Mouse (Mus musculus) myocyte (in vitro differentiated cells): Measurements from ENCODE around the gene Rabgap1l. TPM values are rescaled to one million over a fixed set of nuclear protein-coding genes. Genes with fewer than 3 reads are reported as not detected.
"Not testable (repeated sequence)": the region's sequence is repeated elsewhere in the genome, so short reads cannot be mapped to it uniquely, and the experiment has no call there.

ENCODE experiments used
- H3K27me3 ChIP-seq: one replicate; pipeline ENCODE4 v1.6.1; 2011; ENCODE audit not compliant: control insufficient read depth, insufficient read depth, insufficient read length
- H3K36me3 ChIP-seq: one replicate; pipeline ENCODE4 v1.6.1; 2011; ENCODE audit not compliant: control insufficient read depth, insufficient read depth
- H3K4me2 ChIP-seq: one replicate; pipeline ENCODE4 v1.6.1; 2011; ENCODE audit warnings: low read depth, control low read depth
- H3K4me3 ChIP-seq: one replicate; pipeline ENCODE4 v1.5.1; 2011; ENCODE audit warnings: mild to moderate bottlenecking, control low read depth, moderate library complexity
- H3K79me2 ChIP-seq: one replicate; pipeline ENCODE4 v1.6.1; 2011; ENCODE audit not compliant: control insufficient read depth, insufficient read depth
- H3ac ChIP-seq: one replicate; pipeline ENCODE4 v1.6.1; 2011; ENCODE audit not compliant: control insufficient read depth, insufficient read length
- CEBPB ChIP-seq: IDR thresholded peaks from 2 replicates; pipeline ENCODE4 v1.6.1; 2011; ENCODE audit warnings: mild to moderate bottlenecking, moderate library complexity; ENCODE audit not compliant: poor library complexity, insufficient read depth, severe bottlenecking
- E2F4 ChIP-seq: IDR thresholded peaks from one replicate; pipeline ENCODE4 v1.6.1; 2011; ENCODE audit warnings: mild to moderate bottlenecking, control low read depth, moderate library complexity; ENCODE audit not compliant: insufficient read depth
- MAX ChIP-seq: IDR thresholded peaks from one replicate; pipeline ENCODE4 v1.6.1; 2011; ENCODE audit warnings: low read depth, mild to moderate bottlenecking, control low read depth
- MYOD1 ChIP-seq, 3 experiments: IDR thresholded peaks; one replicate each; pipeline ENCODE4 v1.6.1; 2011; ENCODE audit warnings: control low read depth in 2 of 3, low read depth in 2 of 3, mild to moderate bottlenecking in 2 of 3, moderate library complexity in 1 of 3; ENCODE audit not compliant: insufficient read length in 2 of 3, control insufficient read depth in 1 of 3
- MYOG ChIP-seq, 3 experiments: IDR thresholded peaks; one replicate each; pipeline ENCODE4 v1.6.1; 2011; ENCODE audit warnings: control low read depth in 2 of 3, low read depth in 2 of 3, mild to moderate bottlenecking in 2 of 3; ENCODE audit not compliant: insufficient read length in 2 of 3, control insufficient read depth in 1 of 3, insufficient read depth in 1 of 3
- POLR2A ChIP-seq: IDR thresholded peaks from one replicate; pipeline ENCODE4 v1.6.1; 2011; ENCODE audit warnings: low read depth, mild to moderate bottlenecking, control low read depth, moderate library complexity; ENCODE audit not compliant: insufficient read length
- POLR2AphosphoS2 ChIP-seq: IDR thresholded peaks from one replicate; pipeline ENCODE4 v1.6.1; 2011; ENCODE audit warnings: low read depth, control low read depth; ENCODE audit not compliant: insufficient read length
- REST ChIP-seq: IDR thresholded peaks from one replicate; pipeline ENCODE4 v1.6.1; 2011; ENCODE audit warnings: mild to moderate bottlenecking, control low read depth, moderate library complexity; ENCODE audit not compliant: insufficient read depth, insufficient read length
- SRF ChIP-seq: IDR thresholded peaks from one replicate; pipeline ENCODE4 v1.6.1; 2011; ENCODE audit warnings: low read depth; ENCODE audit not compliant: control insufficient read depth, insufficient read length
- TCF12 ChIP-seq: IDR thresholded peaks from one replicate; pipeline ENCODE4 v1.6.1; 2011; ENCODE audit warnings: mild to moderate bottlenecking, control low read depth; ENCODE audit not compliant: poor library complexity, insufficient read depth, severe bottlenecking
- TCF3 ChIP-seq: IDR thresholded peaks from one replicate; pipeline ENCODE4 v1.6.1; 2011; ENCODE audit warnings: low read depth, control low read depth; ENCODE audit not compliant: insufficient read length
- USF1 ChIP-seq: IDR thresholded peaks from one replicate; pipeline ENCODE4 v1.6.1; 2011; ENCODE audit warnings: low read depth, mild to moderate bottlenecking, control low read depth, moderate library complexity
- polyA plus RNA-seq: library from polyadenylated mRNA; unstranded; fragments of >200 nt; fragmentation: generic; extraction: Trizol; gene quantifications from one replicate; pipeline ENCODE4 v1.2.1, GENCODE M21; 2012; ENCODE audit warnings: missing spikeins

Gene Rabgap1l
- polyA plus RNA-seq, 1 experiment: 6.3 TPM

DNA sequence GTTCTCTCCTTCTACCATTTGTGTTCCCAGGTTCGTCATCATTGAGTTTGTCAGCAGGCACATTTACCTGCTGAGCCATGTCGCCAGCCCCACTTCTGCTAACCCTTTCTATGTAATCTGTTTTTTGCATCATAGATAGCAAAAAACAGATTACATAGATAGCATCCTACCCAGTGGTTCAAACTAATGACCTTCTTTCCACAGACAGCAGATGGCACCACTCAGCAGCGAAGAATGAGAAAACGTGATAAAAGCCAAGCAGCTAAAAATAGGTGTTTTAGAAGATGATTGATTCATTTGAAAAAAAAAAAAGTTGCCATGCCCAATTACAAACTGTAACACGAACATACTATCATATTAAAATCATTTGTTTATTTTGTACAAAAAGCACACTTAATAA lies 382.2 kb downstream of the Rabgap1l start:
- Histone ChIP-seq H3K36me3 (no peaks in the 10 kb centered on the region), H3K4me3 (no peak overlapping the region), H3K27me3 (no peaks in the 10 kb centered on the region), H3ac (no peak overlapping the region), H3K79me2 (no peaks in the 10 kb centered on the region), H3K4me2 (no peak overlapping the region)
- TF ChIP-seq REST (no peak), MYOG (IDR thresholded peaks at IDR 0.05; ENCODE audit: control insufficient read depth in 1 of 3, insufficient read depth in 1 of 3, insufficient read length in 2 of 3, low read depth in 2 of 3) (no peak), MYOD1 (IDR thresholded peaks at IDR 0.05; ENCODE audit: control insufficient read depth in 1 of 3, insufficient read length in 2 of 3, low read depth in 2 of 3) (no peak), E2F4 (no peak), TCF3 (no peak), SRF (no peak), POLR2AphosphoS2 (no peak)

DNA sequence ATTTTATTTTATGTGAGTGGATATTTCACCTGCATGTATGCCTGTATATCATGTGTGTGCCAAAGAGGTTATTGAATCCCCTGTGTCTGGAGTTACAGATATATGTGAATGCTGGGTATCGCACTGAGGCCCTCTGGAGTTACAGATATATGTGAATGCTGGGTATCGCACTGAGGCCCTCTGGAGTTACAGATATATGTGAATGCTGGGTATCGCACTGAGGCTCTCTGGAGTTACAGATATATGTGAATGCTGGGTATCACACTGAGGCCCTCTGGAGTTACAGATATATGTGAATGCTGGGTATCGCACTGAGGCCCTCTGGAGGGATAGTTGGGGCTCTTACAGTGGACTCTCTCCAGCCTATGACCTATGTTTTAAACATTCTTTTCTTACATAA lies 383.3 kb downstream of the Rabgap1l start:
- H3K79me2 ChIP-seq, H3K4me3 ChIP-seq, H3K36me3 ChIP-seq, H3K27me3 ChIP-seq, H3ac ChIP-seq, H3K4me2 ChIP-seq: not testable (repeated sequence)

DNA sequence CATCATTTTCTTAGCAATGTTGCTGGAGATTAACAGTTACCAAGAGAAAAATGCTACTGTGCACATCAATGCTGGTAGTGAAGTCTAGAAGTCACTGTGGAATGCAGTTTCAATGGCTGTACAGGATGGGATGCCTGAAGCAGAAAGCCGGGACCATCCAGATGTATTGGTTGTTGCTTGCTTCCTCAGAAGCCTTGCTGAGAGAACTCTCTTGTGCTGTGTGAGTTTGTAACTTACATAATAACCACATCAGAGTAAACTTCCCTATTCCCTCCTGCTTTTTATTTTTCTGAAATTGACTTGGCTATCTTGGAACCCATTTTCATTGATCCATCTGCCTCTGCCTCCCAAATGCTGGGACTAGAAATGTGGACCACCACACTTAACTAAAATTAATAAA lies 383.9 kb downstream of the Rabgap1l start:
- Histone ChIP-seq H3K4me3 (no peak overlapping the region), H3K36me3 (no peaks in the 10 kb centered on the region), H3K27me3 (no peaks in the 10 kb centered on the region), H3K79me2 (no peaks in the 10 kb centered on the region), H3ac (no peak overlapping the region), H3K4me2 (no peak overlapping the region)
- TF ChIP-seq CEBPB (no peak), USF1 (no peak), TCF3 (no peak), TCF12 (no peak), SRF (no peak), MYOG (IDR thresholded peaks at IDR 0.05; ENCODE audit: control insufficient read depth in 1 of 3, insufficient read depth in 1 of 3, insufficient read length in 2 of 3, low read depth in 2 of 3) (no peak), MYOD1 (IDR thresholded peaks at IDR 0.05; ENCODE audit: control insufficient read depth in 1 of 3, insufficient read length in 2 of 3, low read depth in 2 of 3) (no peak), E2F4 (no peak)

DNA sequence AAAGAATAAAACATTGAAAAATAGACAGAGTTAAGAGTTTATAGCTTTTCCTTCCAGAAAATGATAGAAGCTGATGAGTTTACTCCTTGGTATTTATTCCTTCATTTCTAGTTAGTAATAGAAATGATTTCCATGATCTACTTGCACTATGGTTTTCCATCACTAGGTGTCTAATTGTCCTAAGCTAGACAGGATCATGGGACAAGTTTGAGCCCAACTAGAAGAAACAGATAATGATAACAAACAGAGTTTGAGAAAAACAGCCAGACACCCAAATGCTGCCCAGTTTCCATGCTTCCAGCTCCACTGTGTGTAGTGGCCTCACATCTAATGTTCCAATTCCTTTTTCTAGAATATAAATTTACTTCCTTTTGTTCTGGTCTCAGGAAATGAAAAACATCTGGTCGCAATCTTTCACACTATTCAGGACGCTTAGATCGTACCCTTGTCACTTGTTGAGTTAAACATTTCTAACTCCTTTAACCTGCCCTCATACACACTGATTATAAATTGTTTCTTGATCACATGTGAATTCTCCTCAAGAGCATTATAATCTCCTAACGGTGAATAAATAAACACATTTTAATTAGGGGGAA lies 384.6 kb downstream of the Rabgap1l start:
- no peaks in the 10 kb centered on the region for H3K27me3 ChIP-seq
- no peaks in the 10 kb centered on the region for H3K79me2 ChIP-seq
- TF ChIP-seq USF1 (no peak), TCF3 (no peak), MAX (no peak), REST (no peak)
- no peaks in the 10 kb centered on the region for H3K36me3 ChIP-seq
- no peak overlapping the region for H3K4me2 ChIP-seq
- no peak overlapping the region for H3K4me3 ChIP-seq
- no peak overlapping the region for H3ac ChIP-seq

DNA sequence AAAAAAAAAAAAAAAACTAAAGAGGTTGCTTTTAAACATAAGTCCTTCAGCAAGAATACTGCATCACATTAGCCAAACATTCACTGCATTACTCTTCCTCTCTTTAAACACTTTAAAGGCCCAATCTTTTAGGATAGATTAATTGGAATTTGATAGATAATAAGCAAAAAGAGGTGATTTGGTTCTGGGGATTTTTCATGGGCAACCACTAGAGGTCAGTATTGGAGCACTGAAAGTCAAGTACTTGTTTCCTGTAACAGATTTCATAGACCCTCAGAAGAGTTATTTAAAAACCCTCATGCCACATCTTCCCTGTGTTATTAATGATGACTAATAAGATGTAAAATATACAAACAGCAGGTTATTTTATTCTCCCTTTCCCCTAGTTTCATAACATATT lies 393.6 kb downstream of the Rabgap1l start:
- Histone ChIP-seq H3K36me3 (no peaks in the 10 kb centered on the region), H3K4me2 (no peak overlapping the region), H3ac (no peak overlapping the region), H3K4me3 (no peak overlapping the region), H3K79me2 (no peaks in the 10 kb centered on the region), H3K27me3 (no peaks in the 10 kb centered on the region)
- TF ChIP-seq TCF12: no peak
- TF ChIP-seq SRF: no peak
- TF ChIP-seq USF1: no peak
- no peak for TF ChIP-seq REST
- no peak for TF ChIP-seq CEBPB

DNA sequence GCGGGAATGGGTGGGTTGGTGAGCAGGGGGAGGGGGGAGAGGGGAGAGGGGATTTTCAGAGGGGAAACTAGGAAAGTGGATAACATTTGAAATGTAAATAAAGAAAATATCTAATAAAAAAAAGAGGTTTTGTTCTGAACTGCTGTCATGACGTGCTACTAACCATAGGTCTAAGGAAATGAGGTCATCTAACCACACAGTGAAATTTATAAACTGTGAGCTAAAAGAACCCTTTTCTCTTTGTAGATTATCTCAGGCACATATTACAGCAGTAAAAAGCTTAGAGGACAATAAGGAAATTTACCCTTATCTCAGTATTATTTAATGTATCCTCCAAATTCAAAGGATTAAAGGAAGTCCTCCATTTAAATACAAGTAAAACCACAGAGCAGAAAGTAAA lies 396.0 kb downstream of the Rabgap1l start:
- H3K4me3 ChIP-seq: no peak overlapping the region
- H3K4me2 ChIP-seq: no peak overlapping the region

More for the DNA sequence above, 396.0 kb downstream of the Rabgap1l start:
- Histone ChIP-seq H3K36me3 (no peaks in the 10 kb centered on the region), H3K79me2 (no peaks in the 10 kb centered on the region), H3ac (no peak overlapping the region), H3K27me3 (no peaks in the 10 kb centered on the region)
- TF ChIP-seq MAX: no peak
- no peak for TF ChIP-seq POLR2A
- TF ChIP-seq MYOD1 (IDR thresholded peaks at IDR 0.05; ENCODE audit: control insufficient read depth in 1 of 3, insufficient read length in 2 of 3, low read depth in 2 of 3): no peak
- no peak for TF ChIP-seq SRF
- no peak for TF ChIP-seq REST
- no peak for TF ChIP-seq USF1
- TF ChIP-seq POLR2AphosphoS2: no peak
- no peak for TF ChIP-seq E2F4
- no peak for TF ChIP-seq TCF3
- no peak for TF ChIP-seq CEBPB
- TF ChIP-seq MYOG (IDR thresholded peaks at IDR 0.05; ENCODE audit: control insufficient read depth in 1 of 3, insufficient read depth in 1 of 3, insufficient read length in 2 of 3, low read depth in 2 of 3): no peak
- no peak for TF ChIP-seq TCF12
